Mouse (Mus musculus) spleen, postnatal 10 days (tissue): ENCODE results near the gene Gpr139.

Source experiments
- DNase-seq, 2 experiments: peaks; one replicate each; pipeline ENCODE4 v3.0.0; 2021 to 2022; ENCODE audit warnings: low spot score in 2 of 2

Gpr139 gene

GRCm38 (mm10) chr7:119184341-119185143 is at the start of gene Gpr139:
Gene Gpr139 (minus strand): TSS chr7:119184603.
- no peak for DNase-seq

GRCm38 (mm10) chr7:119230971-119231370 is 46.6 kb upstream of the Gpr139 start:
- DNase-seq, result no peak

DNA sequence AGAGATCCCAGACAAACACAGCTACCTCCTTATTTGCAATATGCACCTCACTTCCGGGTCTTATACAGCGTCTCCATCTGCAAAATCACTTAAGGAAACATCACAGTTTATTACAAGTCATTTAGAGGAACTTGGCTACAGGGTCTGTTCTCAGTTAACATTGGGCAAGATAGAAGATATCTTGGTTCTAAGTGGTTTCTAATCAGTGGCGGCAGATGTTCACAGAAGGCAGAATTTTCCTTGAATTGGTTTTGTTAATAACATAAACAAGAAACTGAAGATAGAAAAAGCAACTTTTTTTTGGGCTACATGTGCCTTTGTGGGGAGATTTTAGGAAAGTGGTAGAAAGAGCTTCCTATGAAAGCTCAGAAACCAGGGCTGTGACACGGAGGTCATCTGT is 38.3 kb upstream of the Gpr139 start:
- no peak for DNase-seq

- DNase-seq, result no peak
Observed at GRCm38 (mm10) chr7:119219121-119219520, 34.7 kb upstream of the Gpr139 start.

- DNase-seq, result no peak
Observed at GRCm38 (mm10) chr7:119207251-119207650, 22.8 kb upstream of the Gpr139 start.

- DNase-seq, result peak in 1 of 2 experiments; percentile 43
Observed at GRCm38 (mm10) chr7:119186374-119186773, 2.0 kb upstream of the Gpr139 start.

GRCm38 (mm10) chr7:119185181-119185940 is 958 bp upstream of the Gpr139 start:
- no peak for DNase-seq

GRCm38 (mm10) chr7:119181053-119181452 is 3.4 kb downstream of the Gpr139 start:
- DNase-seq, result no peak

DNA sequence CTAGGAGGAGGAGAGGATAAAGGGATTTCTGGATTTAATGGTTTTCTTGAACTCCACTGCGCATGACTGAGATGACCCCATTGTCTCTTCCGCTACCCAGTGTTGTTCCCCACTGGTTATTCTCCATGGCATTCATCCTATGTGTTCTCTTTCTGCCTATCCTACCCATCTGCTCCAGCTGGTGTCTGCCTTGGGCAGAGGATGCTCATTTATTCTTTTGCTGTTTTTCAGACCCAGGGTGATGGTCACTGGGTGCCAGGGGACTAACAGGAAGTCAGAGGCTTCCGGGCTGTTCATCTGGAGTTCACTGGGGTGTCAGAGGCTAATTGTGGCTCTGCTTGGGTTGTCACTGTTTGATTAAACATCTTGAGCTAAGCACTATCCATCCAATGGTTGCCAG is 24.4 kb downstream of the Gpr139 start:
- no peak for DNase-seq

- DNase-seq, result no peak
Observed at GRCm38 (mm10) chr7:119111771-119112170, 72.6 kb downstream of the Gpr139 start.

DNA sequence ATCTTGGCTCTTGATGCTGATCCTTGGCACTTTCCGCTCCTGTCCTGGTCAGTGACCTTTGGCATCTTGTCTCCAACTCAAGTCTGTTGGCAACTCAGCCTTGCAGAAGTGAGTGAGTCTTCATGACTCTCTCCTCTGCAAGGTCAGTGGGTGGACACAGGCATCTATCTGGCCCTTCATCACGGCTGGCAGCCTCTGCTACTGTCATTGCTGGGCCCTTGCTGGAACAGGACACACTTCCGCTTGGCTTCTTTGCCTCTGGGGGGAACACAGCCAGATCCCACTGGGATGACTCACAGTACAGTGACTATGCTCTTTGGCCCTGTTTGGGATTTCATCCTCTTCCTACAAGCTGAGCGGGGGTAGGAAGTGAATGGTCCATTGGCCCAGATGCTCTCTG is 78.5 kb downstream of the Gpr139 start:
- DNase-seq, result no peak

DNA sequence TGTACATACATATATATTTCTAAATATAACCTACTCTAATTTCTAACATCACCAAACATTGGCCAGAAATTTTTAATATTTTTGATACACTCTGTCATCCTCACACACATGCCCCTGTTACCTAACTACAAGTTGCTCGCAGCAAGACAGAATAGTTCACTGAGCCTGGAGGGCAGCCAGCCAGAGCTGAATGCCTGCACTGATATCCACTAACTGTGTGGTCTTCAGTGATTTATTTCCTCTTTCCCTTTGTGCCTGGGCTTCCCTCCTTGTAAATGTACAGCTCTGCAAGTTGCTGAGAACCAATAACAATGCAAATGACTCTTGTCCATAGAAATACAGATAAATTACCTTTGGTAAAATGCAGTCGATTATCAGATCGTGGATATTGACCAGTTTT is 87.8 kb downstream of the Gpr139 start:
- no peak for DNase-seq
